Mouse (Mus musculus): Measurements from ENCODE around the gene Gpr15.

The Gpr15 gene

DNA sequence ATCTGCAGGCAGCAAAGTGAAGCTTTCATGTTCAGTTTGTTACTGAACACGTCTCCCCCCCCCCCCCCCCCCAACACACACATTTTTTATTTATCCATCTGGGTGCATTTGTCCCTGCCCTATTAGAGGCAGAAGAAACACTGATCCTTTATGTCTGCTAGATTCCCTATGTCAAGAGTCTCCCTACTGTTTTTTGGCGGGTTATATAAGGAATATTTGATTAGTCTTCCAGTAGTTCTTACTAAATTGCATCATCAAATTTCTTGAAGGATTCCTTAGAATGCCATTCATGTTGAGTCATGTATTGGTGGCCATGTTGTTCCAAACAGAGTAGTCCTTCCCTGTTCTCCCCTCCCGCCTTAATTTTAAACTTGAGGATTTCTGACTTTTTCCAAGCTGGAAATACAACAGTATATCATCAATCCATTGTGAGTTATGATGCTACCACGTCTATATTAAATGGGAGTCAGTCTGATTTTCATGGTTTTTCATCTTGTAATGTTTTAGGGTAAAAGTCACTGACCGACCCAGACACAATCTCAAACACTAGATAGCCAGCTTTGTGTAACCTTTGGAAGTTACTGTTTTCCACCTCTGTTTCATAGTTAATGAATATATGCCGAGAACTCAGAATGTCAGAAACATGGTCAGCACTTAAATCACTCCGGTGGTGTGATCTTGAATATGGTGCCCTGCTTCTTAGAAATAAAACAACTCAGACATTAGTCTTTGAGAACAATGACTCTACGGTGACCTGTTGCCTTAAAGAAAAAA is 47.5 kb downstream of the Gpr15 start:
- DNase-seq (ENCODE audit: low spot score in 2 of 2): no peak

GRCm38 (mm10) chr16:58670643-58671042 is 48.2 kb downstream of the Gpr15 start:
- no peak for DNase-seq (ENCODE audit: low spot score in 2 of 2)

- DNase-seq (ENCODE audit: low spot score in 2 of 2): peak; percentile 61 to 81
Observed at GRCm38 (mm10) chr16:58669917-58670630, 48.8 kb downstream of the Gpr15 start, which contains the start of gene Cpox. Gene Cpox, plus strand, starts transcription at chr16:58670292.

- no peak for DNase-seq (ENCODE audit: low spot score in 2 of 2)
Observed at GRCm38 (mm10) chr16:58669264-58669663, 49.6 kb downstream of the Gpr15 start.

- no peak for DNase-seq (ENCODE audit: low spot score in 2 of 2)
Observed at GRCm38 (mm10) chr16:58668586-58668985, 50.3 kb downstream of the Gpr15 start.

Data from frontal cortex, postnatal 10 days (tissue).